Mouse (Mus musculus) forebrain, embryonic 15.5 days (tissue): ENCODE measurements at regions not wholly inside any gene's neighbourhood (a gene's known extent, or its start where the extent isn't known, plus 50 kb on each side); places are given as distances from the start of the nearest gene placed in this dataset.

Experiments used
- ATAC-seq: fragments of 200-750 bp; cut with Nextera tagmentation; replicated peaks from 2 replicates; pipeline ENCODE4 v1.8.0; 2017; ENCODE audit warnings: mild to moderate bottlenecking, moderate TSS enrichment, moderate library complexity
- H3K27ac ChIP-seq: fragments of 300-500 bp; sonication (generic); replicated peaks from 2 replicates; pipeline ENCODE4 v1.5.1; 2015; ENCODE audit warnings: mild to moderate bottlenecking, inconsistent platforms
- H3K27me3 ChIP-seq: fragments of 300-500 bp; sonication (generic); 2 replicates; pipeline ENCODE4 v1.6.1; 2015; ENCODE audit warnings: inconsistent platforms
- H3K36me3 ChIP-seq: fragments of 300-500 bp; sonication (generic); 2 replicates; pipeline ENCODE4 v1.6.1; 2015; ENCODE audit warnings: mild to moderate bottlenecking, inconsistent platforms
- H3K4me1 ChIP-seq: fragments of 300-500 bp; sonication (generic); 2 replicates; pipeline ENCODE4 v1.6.1; 2015; ENCODE audit warnings: inconsistent platforms
- H3K4me2 ChIP-seq: fragments of 300-500 bp; sonication (generic); replicated peaks from 2 replicates; pipeline ENCODE4 v1.6.1; 2015; ENCODE audit warnings: mild to moderate bottlenecking, inconsistent platforms
- H3K4me3 ChIP-seq: fragments of 300-500 bp; sonication (generic); 2 replicates; pipeline ENCODE4 v1.5.1; 2015; ENCODE audit warnings: mild to moderate bottlenecking, inconsistent platforms
- H3K9ac ChIP-seq: fragments of 300-500 bp; sonication (generic); replicated peaks from 2 replicates; pipeline ENCODE4 v1.6.1; 2015; ENCODE audit warnings: mild to moderate bottlenecking, inconsistent platforms
- H3K9me3 ChIP-seq: fragments of 300-500 bp; sonication (generic); 2 replicates; pipeline ENCODE4 v1.6.1; 2016; ENCODE audit warnings: inconsistent platforms
- WGBS: fragments of 180-500 bp; shearing (Covaris S2); methylation state at CpG from one replicate; pipeline ENCODE4 v1.1.7; 2015; ENCODE audit warnings: mixed read lengths; 5-methylcytosine and 5-hydroxymethylcytosine counted together

DNA sequence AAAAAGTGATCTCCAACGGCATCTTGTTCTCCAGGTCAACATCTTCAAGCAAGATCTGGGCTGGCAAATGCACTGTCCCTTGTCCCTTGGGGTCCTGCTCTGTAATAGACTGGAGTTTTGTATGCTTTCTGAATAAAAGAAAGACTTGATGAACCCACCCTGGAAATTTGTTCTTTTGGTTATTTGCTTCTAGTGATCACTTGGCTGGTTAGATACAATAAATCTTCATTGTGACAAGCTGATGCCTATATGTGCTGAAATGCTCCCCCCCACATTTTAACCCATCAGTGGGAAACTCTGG lies 65.0 kb downstream of the Dmac1 start:
- Histone ChIP-seq H3K4me2 (0 out of 2 replicates have a peak overlapping the region, but pooled peaks have one; percentile 14), H3K27ac (peak overlapping the region; percentile 74), H3K4me1 (peaks cover 9% of the 10 kb centered on the region), H3K4me3 (no peak overlapping the region), H3K27me3 (no peaks in the 10 kb centered on the region), H3K9me3 (no peaks in the 10 kb centered on the region), H3K36me3 (no peaks in the 10 kb centered on the region), H3K9ac (no peak overlapping the region)
- ATAC-seq, result no peak; the same call in 1 of the 2 replicates
- 12% methylated on average over 1 of the region's 1 CpGs for WGBS

- Histone ChIP-seq H3K36me3 (no peaks in the 10 kb centered on the region), H3K4me1 (peaks cover 9% of the 10 kb centered on the region), H3K4me2 (0 out of 2 replicates have a peak overlapping the region, but pooled peaks have one; percentile 14), H3K4me3 (no peak overlapping the region), H3K9me3 (no peaks in the 10 kb centered on the region), H3K9ac (no peak overlapping the region), H3K27ac (peak overlapping the region; percentile 74), H3K27me3 (no peaks in the 10 kb centered on the region)
- ATAC-seq, result peak; percentile 100
Measured at GRCm38 (mm10) chr4:75212396-75213175, 65.5 kb downstream of the Dmac1 start.
